Mouse (Mus musculus): ENCODE data around the gene Fgfr2. TPM values are rescaled to one million over a fixed set of nuclear protein-coding genes. Genes with fewer than 3 reads are reported as not detected.

The Fgfr2 gene
- polyA plus RNA-seq, 1 experiment from 2014 or later = 11.2 TPM

GRCm38 (mm10) chr7:132476491-132476890 is 646.7 kb downstream of the Fgfr2 start:
- DNase-seq (no peak), ATAC-seq (no peak)
- Histone ChIP-seq H3K27ac (ENCODE audit: low read depth) (no peak overlapping the region), H3K4me2 (ENCODE audit: low read depth, low read length) (no peak overlapping the region), H3K4me3 (ENCODE audit: low read depth, low read length) (no peak overlapping the region), H3K4me1 (ENCODE audit: insufficient read depth) (no peaks in the 10 kb centered on the region), H3K9ac (replicated peaks) (no peak overlapping the region), H3K9me3 (ENCODE audit: low read length) (no peaks in the 10 kb centered on the region), H3K36me3 (replicated peaks; ENCODE audit: insufficient read depth, low read length) (no peaks in the 10 kb centered on the region), H3K27me3 (ENCODE audit: insufficient read depth, low read length) (no peaks in the 10 kb centered on the region)
- 88% methylated on average over 2 of the region's 2 CpGs for WGBS (ENCODE audit: insufficient replicate concordance)
- TF ChIP-seq CTCF (IDR thresholded peaks at IDR 0.05; ENCODE audit: low read depth) (no peak), EP300 (IDR thresholded peaks at IDR 0.05; ENCODE audit: low read depth) (no peak)

- WGBS (ENCODE audit: insufficient replicate concordance) = 18% methylated on average over 5 of the region's 5 CpGs
Observed at GRCm38 (mm10) chr7:132475069-132475468, 648.1 kb downstream of the Fgfr2 start.

GRCm38 (mm10) chr7:132471327-132471726 is 651.8 kb downstream of the Fgfr2 start:
- no peak for ATAC-seq
- H3K36me3 ChIP-seq (replicated peaks; ENCODE audit: insufficient read depth, low read length) = no peaks in the 10 kb centered on the region
- no peak overlapping the region for H3K9ac ChIP-seq (replicated peaks)
- TF ChIP-seq CTCF (IDR thresholded peaks at IDR 0.05; ENCODE audit: low read depth) (peak; percentile 64), EP300 (IDR thresholded peaks at IDR 0.05; ENCODE audit: low read depth) (no peak)
- no peaks in the 10 kb centered on the region for H3K9me3 ChIP-seq (ENCODE audit: low read length)
- DNase-seq = peak; percentile 47
- no peak overlapping the region for H3K4me3 ChIP-seq (ENCODE audit: low read depth, low read length)
- no peaks in the 10 kb centered on the region for H3K4me1 ChIP-seq (ENCODE audit: insufficient read depth)
- no peaks in the 10 kb centered on the region for H3K27me3 ChIP-seq (ENCODE audit: insufficient read depth, low read length)
- no peak overlapping the region for H3K4me2 ChIP-seq (ENCODE audit: low read depth, low read length)
- 23% methylated on average over 3 of the region's 3 CpGs for WGBS (ENCODE audit: insufficient replicate concordance)
- H3K27ac ChIP-seq (ENCODE audit: low read depth) = no peak overlapping the region

More at GRCm38 (mm10) chr7:132475069-132475468, 648.1 kb downstream of the Fgfr2 start:
- Histone ChIP-seq H3K27me3 (ENCODE audit: insufficient read depth, low read length) (no peaks in the 10 kb centered on the region), H3K27ac (ENCODE audit: low read depth) (no peak overlapping the region), H3K36me3 (replicated peaks; ENCODE audit: insufficient read depth, low read length) (no peaks in the 10 kb centered on the region), H3K4me3 (ENCODE audit: low read depth, low read length) (no peak overlapping the region), H3K4me2 (ENCODE audit: low read depth, low read length) (no peak overlapping the region), H3K9ac (replicated peaks) (no peak overlapping the region), H3K9me3 (ENCODE audit: low read length) (no peaks in the 10 kb centered on the region), H3K4me1 (ENCODE audit: insufficient read depth) (no peaks in the 10 kb centered on the region)
- DNase-seq (peak; percentile 67), ATAC-seq (0 out of 2 replicates have a peak, but pooled peaks have one; percentile 35)
- peak; percentile 86 for TF ChIP-seq CTCF (IDR thresholded peaks at IDR 0.05; ENCODE audit: low read depth)
- no peak for TF ChIP-seq EP300 (IDR thresholded peaks at IDR 0.05; ENCODE audit: low read depth)

GRCm38 (mm10) chr7:132468391-132468790 is 654.8 kb downstream of the Fgfr2 start:
- H3K36me3 ChIP-seq (replicated peaks; ENCODE audit: insufficient read depth, low read length) = no peaks in the 10 kb centered on the region
- H3K9ac ChIP-seq (replicated peaks) = no peak overlapping the region
- no peak overlapping the region for H3K4me2 ChIP-seq (ENCODE audit: low read depth, low read length)
- no peak for ATAC-seq
- TF ChIP-seq EP300 (IDR thresholded peaks at IDR 0.05; ENCODE audit: low read depth) = no peak
- no peak for TF ChIP-seq CTCF (IDR thresholded peaks at IDR 0.05; ENCODE audit: low read depth)
- H3K27me3 ChIP-seq (ENCODE audit: insufficient read depth, low read length) = no peaks in the 10 kb centered on the region
- DNase-seq = no peak
- no peaks in the 10 kb centered on the region for H3K9me3 ChIP-seq (ENCODE audit: low read length)
- no peaks in the 10 kb centered on the region for H3K4me1 ChIP-seq (ENCODE audit: insufficient read depth)
- no peak overlapping the region for H3K27ac ChIP-seq (ENCODE audit: low read depth)
- H3K4me3 ChIP-seq (ENCODE audit: low read depth, low read length) = no peak overlapping the region

- H3K4me2 ChIP-seq (ENCODE audit: low read depth, low read length) = no peak overlapping the region
- no peak overlapping the region for H3K4me3 ChIP-seq (ENCODE audit: low read depth, low read length)
- H3K27me3 ChIP-seq (ENCODE audit: insufficient read depth, low read length) = no peaks in the 10 kb centered on the region
- H3K9me3 ChIP-seq (ENCODE audit: low read length) = no peaks in the 10 kb centered on the region
- no peak overlapping the region for H3K27ac ChIP-seq (ENCODE audit: low read depth)
- H3K9ac ChIP-seq (replicated peaks) = no peak overlapping the region
- 56% methylated on average over 5 of the region's 5 CpGs for WGBS (ENCODE audit: insufficient replicate concordance)
- DNase-seq = no peak
- no peaks in the 10 kb centered on the region for H3K4me1 ChIP-seq (ENCODE audit: insufficient read depth)
- TF ChIP-seq CTCF (IDR thresholded peaks at IDR 0.05; ENCODE audit: low read depth) (no peak), EP300 (IDR thresholded peaks at IDR 0.05; ENCODE audit: low read depth) (no peak)
- ATAC-seq = no peak
- H3K36me3 ChIP-seq (replicated peaks; ENCODE audit: insufficient read depth, low read length) = no peaks in the 10 kb centered on the region
Observed at GRCm38 (mm10) chr7:132465897-132466296, 657.3 kb downstream of the Fgfr2 start.

GRCm38 (mm10) chr7:132464894-132465293 is 658.3 kb downstream of the Fgfr2 start:
- no peaks in the 10 kb centered on the region for H3K9me3 ChIP-seq (ENCODE audit: low read length)
- H3K9ac ChIP-seq (replicated peaks) = no peak overlapping the region
- 70% methylated on average over 1 of the region's 1 CpGs for WGBS (ENCODE audit: insufficient replicate concordance)
- H3K4me1 ChIP-seq (ENCODE audit: insufficient read depth) = no peaks in the 10 kb centered on the region
- H3K27me3 ChIP-seq (ENCODE audit: insufficient read depth, low read length) = no peaks in the 10 kb centered on the region
- DNase-seq (no peak), ATAC-seq (no peak)
- H3K4me3 ChIP-seq (ENCODE audit: low read depth, low read length) = no peak overlapping the region
- TF ChIP-seq CTCF (IDR thresholded peaks at IDR 0.05; ENCODE audit: low read depth) (no peak), EP300 (IDR thresholded peaks at IDR 0.05; ENCODE audit: low read depth) (no peak)
- no peak overlapping the region for H3K4me2 ChIP-seq (ENCODE audit: low read depth, low read length)
- no peaks in the 10 kb centered on the region for H3K36me3 ChIP-seq (replicated peaks; ENCODE audit: insufficient read depth, low read length)
- no peak overlapping the region for H3K27ac ChIP-seq (ENCODE audit: low read depth)

- Histone ChIP-seq H3K36me3 (replicated peaks; ENCODE audit: insufficient read depth, low read length) (no peaks in the 10 kb centered on the region), H3K4me2 (ENCODE audit: low read depth, low read length) (no peak overlapping the region), H3K4me3 (ENCODE audit: low read depth, low read length) (no peak overlapping the region), H3K9me3 (ENCODE audit: low read length) (no peaks in the 10 kb centered on the region), H3K9ac (replicated peaks) (no peak overlapping the region), H3K27me3 (ENCODE audit: insufficient read depth, low read length) (no peaks in the 10 kb centered on the region), H3K27ac (ENCODE audit: low read depth) (no peak overlapping the region), H3K4me1 (ENCODE audit: insufficient read depth) (no peaks in the 10 kb centered on the region)
- ATAC-seq = no peak
- 64% methylated on average over 7 of the region's 7 CpGs for WGBS (ENCODE audit: insufficient replicate concordance)
- no peak for TF ChIP-seq CTCF (IDR thresholded peaks at IDR 0.05; ENCODE audit: low read depth)
- no peak for TF ChIP-seq EP300 (IDR thresholded peaks at IDR 0.05; ENCODE audit: low read depth)
- no peak for DNase-seq
Observed at GRCm38 (mm10) chr7:132458493-132458892, 664.7 kb downstream of the Fgfr2 start.

All from liver, postnatal 0 days (tissue).